Comparison of ENCODE assay signal across 27 mouse cellular contexts in the genomic region with DNA sequence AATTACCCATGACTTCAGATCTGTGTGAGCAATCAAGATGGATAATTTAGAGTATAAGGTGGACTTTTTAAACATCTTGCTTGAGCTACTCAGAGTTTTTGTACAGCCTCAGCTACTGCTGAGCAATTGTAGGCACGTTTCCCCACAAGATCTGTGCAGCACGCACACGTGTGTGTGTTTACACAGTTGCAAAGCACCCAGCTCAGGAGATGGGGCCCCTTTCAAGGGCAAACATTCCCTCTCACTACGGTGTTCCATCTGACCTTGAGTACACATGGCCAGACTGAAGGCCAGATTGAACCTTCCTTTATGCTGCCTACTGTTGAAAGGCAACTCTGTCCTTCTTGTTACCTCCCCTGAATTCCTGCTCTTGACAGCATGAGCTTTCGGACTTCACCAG. TPM values are rescaled to one million over a fixed set of nuclear protein-coding genes. Genes with fewer than 3 reads are reported as not detected.
DNase-seq lines count a peak whose midpoint lies in the region; ATAC-seq and TF ChIP-seq lines count a peak whose summit lies in the region.
"Had no signal": no experiment of that assay in that cellular context is flagged by ENCODE, and none has a peak within 500 bp of the region (broad histone marks: within the 10 kb centered on the region; RNA-seq: fewer than 3 reads in every experiment).

No protein-coding gene starts in this region.

- peak; percentile 65 for ATAC-seq in intestine, embryonic 15.5 days
- ATAC-seq in intestine, postnatal 0 days: no peak
- no peak for ATAC-seq in megakaryocyte progenitor cell, adult 5-6 weeks (replicated peaks; ENCODE audit: poor library complexity)
- ATAC-seq: forebrain, embryonic 16.5 days; hindbrain, embryonic 16.5 days; midbrain, embryonic 16.5 days had no signal

- H3K9ac ChIP-seq in intestine, embryonic 15.5 days: no peak overlapping the region
- no peak overlapping the region for H3K9ac ChIP-seq in intestine, postnatal 0 days (ENCODE audit: low read depth, low read length)
- H3K9ac ChIP-seq: embryonic facial prominence, embryonic 13.5 days; kidney, embryonic 15.5 days; liver, embryonic 14.5 days; lung, embryonic 15.5 days had no signal

- 35% methylated on average over 5 of the region's 5 CpGs for WGBS in intestine, embryonic 15.5 days
- WGBS in intestine, postnatal 0 days: 29% methylated on average over 5 of the region's 5 CpGs
- 88% methylated on average over 5 of the region's 5 CpGs for WGBS in thymus, adult 2 months

- no peaks in the 10 kb centered on the region for H3K9me3 ChIP-seq in intestine, embryonic 15.5 days
- no peaks in the 10 kb centered on the region for H3K9me3 ChIP-seq in intestine, postnatal 0 days (ENCODE audit: control insufficient read depth)
- H3K9me3 ChIP-seq: embryonic facial prominence, embryonic 13.5 days; hindbrain, embryonic 10.5 days; kidney, embryonic 15.5 days; lung, embryonic 15.5 days had no signal

- TF ChIP-seq POLR2A in thymus, adult 2 months (IDR thresholded peaks at IDR 0.05; ENCODE audit: control insufficient read depth, extremely low read depth, insufficient read depth, low read length, poor library complexity): no peak

- DNase-seq in cerebellum, adult 11-12 months: peak; percentile 20
- DNase-seq in cerebellum, postnatal 36 days: no peak
- peak; percentile 17 for DNase-seq in testis, postnatal 10 days (ENCODE audit: low spot score)
- DNase-seq in testis, postnatal 14 days (ENCODE audit: low spot score): no peak
- DNase-seq in thymus, adult 2 months: no peak
- DNase-seq: cerebellum, postnatal 10 days; gastrocnemius, postnatal 10 days; kidney, adult 11 months; kidney, postnatal 36 days; layer of hippocampus, adult 9-11 months; lung, postnatal 4 days; right cerebral cortex, postnatal 25 days; thymus, postnatal 25 days had no signal

- no peak for TF ChIP-seq CTCF in intestine, postnatal 0 days (IDR thresholded peaks at IDR 0.05; ENCODE audit: low read depth)
- no peak for TF ChIP-seq CTCF in thymus, adult 2 months (IDR thresholded peaks at IDR 0.05; ENCODE audit: borderline replicate concordance, control insufficient read depth, extremely low read depth, insufficient read depth, low read length, poor library complexity)

- no peak overlapping the region for H3K4me3 ChIP-seq in intestine, embryonic 15.5 days (replicated peaks)
- H3K4me3 ChIP-seq in intestine, postnatal 0 days (ENCODE audit: low read depth, low read length): no peak overlapping the region
- H3K4me3 ChIP-seq in thymus, adult 2 months (ENCODE audit: control insufficient read depth, insufficient read depth, low read length): no peak overlapping the region
- H3K4me3 ChIP-seq: embryonic facial prominence, embryonic 13.5 days; erythroblast, embryonic 14.5 days; hindbrain, embryonic 10.5 days; kidney, embryonic 15.5 days; lung, embryonic 15.5 days had no signal

- no peak overlapping the region for H3K4me2 ChIP-seq in intestine, embryonic 15.5 days (replicated peaks)
- H3K4me2 ChIP-seq in intestine, postnatal 0 days (replicated peaks; ENCODE audit: low read depth): no peak overlapping the region
- H3K4me2 ChIP-seq: embryonic facial prominence, embryonic 13.5 days; heart, embryonic 11.5 days; kidney, embryonic 15.5 days; lung, embryonic 15.5 days had no signal

- no peak overlapping the region for H3K27ac ChIP-seq in intestine, embryonic 15.5 days
- no peak overlapping the region for H3K27ac ChIP-seq in intestine, postnatal 0 days (ENCODE audit: low read depth, low read length)
- H3K27ac ChIP-seq in thymus, adult 2 months (ENCODE audit: control insufficient read depth, insufficient read depth, low read length): no peak overlapping the region
- H3K27ac ChIP-seq: embryonic facial prominence, embryonic 13.5 days; hindbrain, embryonic 10.5 days; kidney, embryonic 15.5 days; liver, embryonic 14.5 days; lung, embryonic 15.5 days had no signal

- peaks cover 20% of the 10 kb centered on the region for H3K4me1 ChIP-seq in intestine, embryonic 15.5 days (replicated peaks)
- H3K4me1 ChIP-seq in intestine, postnatal 0 days (replicated peaks; ENCODE audit: control insufficient read depth, insufficient read depth, low read length): no peaks in the 10 kb centered on the region; the same call in 1 of the 2 replicates
- peaks cover 8% of the 10 kb centered on the region for H3K4me1 ChIP-seq in thymus, adult 2 months (replicated peaks; ENCODE audit: control insufficient read depth, insufficient read depth, low read length)

- H3K36me3 ChIP-seq in intestine, embryonic 15.5 days: no peaks in the 10 kb centered on the region
- no peaks in the 10 kb centered on the region for H3K36me3 ChIP-seq in intestine, postnatal 0 days (ENCODE audit: control insufficient read depth, insufficient read depth)
- no peaks in the 10 kb centered on the region for H3K36me3 ChIP-seq in thymus, adult 2 months (ENCODE audit: control insufficient read depth, insufficient read depth, low read length)
- H3K36me3 ChIP-seq: embryonic facial prominence, embryonic 13.5 days; hindbrain, embryonic 10.5 days; kidney, embryonic 15.5 days; lung, embryonic 15.5 days had no signal

- H3K27me3 ChIP-seq in intestine, embryonic 15.5 days (replicated peaks): peaks cover 42% of the 10 kb centered on the region
- H3K27me3 ChIP-seq in intestine, postnatal 0 days (replicated peaks; ENCODE audit: control insufficient read depth, insufficient read depth, low read length): peaks cover 45% of the 10 kb centered on the region
- peaks cover 18% of the 10 kb centered on the region for H3K27me3 ChIP-seq in thymus, adult 2 months (ENCODE audit: control insufficient read depth, insufficient read depth, low read length)

RNA-seq across cellular contexts. Expression of a gene that starts 4.5 kb away (rescaled TPM):
- polyA plus RNA-seq in intestine, embryonic 15.5 days (2015; fragmentation: Nextera tagmentation; extraction: Ambion mirVana): not detected in 2 replicates
- not detected in 2 replicates for polyA plus RNA-seq in intestine, postnatal 0 days (2015; fragmentation: Nextera tagmentation; extraction: Ambion mirVana)
- 4.0 and 6.8 TPM in 2 replicates for total RNA-seq in megakaryocyte progenitor cell, adult 5-6 weeks (2015)
- 5.6 and 5.9 TPM in 2 replicates for total RNA-seq in megakaryocyte progenitor cell, adult 5-6 weeks (2017)
- 0.91 and 0.92 TPM in 2 replicates for polyA plus RNA-seq in thymus, adult 2 months (2012; rRNA removed)
- total RNA-seq: gastrocnemius, postnatal 10 days had no signal
- polyA plus RNA-seq: embryonic facial prominence, embryonic 13.5 days; heart, postnatal 0 days; kidney, embryonic 15.5 days had no signal

Comparison
In these comparisons a context has a peak if more than half of its experiments do, and no peak if none do; other contexts are left out.
1. DNase-seq: peak in cerebellum, adult 11-12 months (single experiment) and testis, postnatal 10 days (single experiment); none in cerebellum, postnatal 36 days (0 of 2), testis, postnatal 14 days (single experiment) and thymus, adult 2 months (single experiment).